Mouse (Mus musculus): Measurements from ENCODE around the gene Adarb1. TPM values are rescaled to one million over a fixed set of nuclear protein-coding genes. Genes with fewer than 3 reads are reported as not detected.
A peak's percentile ranks its signal among the peaks of the same experiment; 100 is the strongest.
"Not testable (repeated sequence)": the region's sequence is repeated elsewhere in the genome, so short reads cannot be mapped to it uniquely, and the experiment has no call there.

Gene Adarb1
- polyA plus RNA-seq, 1 experiment from 2014 or later = 6.2 TPM

DNA sequence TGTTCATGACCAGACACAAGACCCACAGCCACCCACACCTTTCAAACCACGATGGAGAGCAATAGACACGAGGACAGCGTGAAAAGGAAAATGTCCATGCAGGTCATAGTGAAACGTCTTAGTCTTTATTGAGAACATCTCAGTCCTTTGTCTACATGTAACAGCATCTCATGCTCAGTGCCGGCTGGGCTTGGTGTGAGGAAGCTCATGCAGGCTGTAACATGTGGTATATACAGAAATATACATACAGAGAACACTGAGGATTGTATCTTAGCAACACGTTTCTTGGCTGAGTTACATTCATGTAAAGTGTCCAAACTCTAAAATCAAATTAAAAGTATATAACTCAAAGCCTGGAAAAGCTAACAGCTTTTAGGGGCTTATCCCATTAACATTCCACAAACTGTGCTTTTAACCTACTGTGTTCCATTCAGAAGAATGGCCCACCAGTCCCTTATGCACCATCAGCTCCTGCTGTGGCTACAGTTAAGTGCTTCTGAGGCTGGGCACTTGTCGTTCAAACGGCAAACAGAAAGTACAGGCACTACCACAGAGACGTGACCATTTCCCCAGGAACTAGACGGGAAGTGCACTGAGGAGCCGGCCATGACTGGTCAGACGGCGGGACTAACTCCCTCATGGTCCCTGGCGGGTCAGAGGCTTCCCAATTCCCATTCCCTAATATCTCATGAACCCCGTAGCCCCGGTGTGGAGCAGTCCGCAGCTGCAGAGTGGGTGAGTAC, 127.3 kb downstream of the Adarb1 start:
- no peaks in the 10 kb centered on the region for H3K4me1 ChIP-seq (replicated peaks; ENCODE audit: control insufficient read depth, insufficient read depth, low read length)
- no peaks in the 10 kb centered on the region for H3K27me3 ChIP-seq (ENCODE audit: control insufficient read depth, insufficient read depth, low read length)
- H3K36me3 ChIP-seq (ENCODE audit: control insufficient read depth, insufficient read depth, low read length) = no peaks in the 10 kb centered on the region
- DNase-seq (ENCODE audit: low spot score) (no peak), ATAC-seq (replicated peaks; ENCODE audit: low FRiP score) (no peak)
- no peak overlapping the region for H3K4me2 ChIP-seq (ENCODE audit: low read depth, low read length, severe bottlenecking)
- no peak overlapping the region for H3K4me3 ChIP-seq (ENCODE audit: low read depth, low read length)
- H3K27ac ChIP-seq (ENCODE audit: low read depth, low read length) = no peak overlapping the region
- no peak overlapping the region for H3K9ac ChIP-seq (ENCODE audit: low read length)
- 80% methylated on average over 17 of the region's 17 CpGs for WGBS
- no peaks in the 10 kb centered on the region for H3K9me3 ChIP-seq (ENCODE audit: control insufficient read depth, low read length)

DNA sequence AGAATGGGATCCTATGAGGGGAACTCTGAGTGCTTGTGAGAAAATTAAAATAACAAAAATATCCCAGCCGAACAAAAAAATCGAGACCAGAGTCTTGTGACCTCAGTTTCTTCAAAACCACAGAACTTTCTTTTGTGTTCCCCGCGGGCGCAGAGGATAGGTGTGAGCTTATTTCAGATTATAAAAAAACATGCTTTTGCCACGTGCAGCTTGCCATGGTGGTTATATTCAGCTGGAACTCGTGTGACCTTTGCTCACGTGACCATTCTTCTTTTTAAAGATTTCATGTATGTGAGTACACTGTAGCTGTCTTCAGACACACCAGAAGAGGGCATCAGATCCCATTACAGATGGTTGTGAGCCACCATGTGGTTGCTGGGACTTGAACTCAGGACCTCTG, 128.5 kb downstream of the Adarb1 start:
- no peak overlapping the region for H3K4me2 ChIP-seq (ENCODE audit: low read depth, low read length, severe bottlenecking)
- H3K4me3 ChIP-seq (ENCODE audit: low read depth, low read length) = no peak overlapping the region
- H3K27ac ChIP-seq (ENCODE audit: low read depth, low read length) = no peak overlapping the region
- H3K4me1 ChIP-seq (replicated peaks; ENCODE audit: control insufficient read depth, insufficient read depth, low read length) = no peaks in the 10 kb centered on the region; the same call in 1 of the 2 replicates
- H3K27me3 ChIP-seq (ENCODE audit: control insufficient read depth, insufficient read depth, low read length) = no peaks in the 10 kb centered on the region
- ATAC-seq (replicated peaks; ENCODE audit: low FRiP score) = no peak
- no peak overlapping the region for H3K9ac ChIP-seq (ENCODE audit: low read length)
- 92% methylated on average over 8 of the region's 8 CpGs for WGBS
- no peaks in the 10 kb centered on the region for H3K9me3 ChIP-seq (ENCODE audit: control insufficient read depth, low read length)
- no peaks in the 10 kb centered on the region for H3K36me3 ChIP-seq (ENCODE audit: control insufficient read depth, insufficient read depth, low read length)
- DNase-seq (ENCODE audit: low spot score) = no peak

- Histone ChIP-seq H3K4me2 (ENCODE audit: low read depth, low read length, severe bottlenecking) (no peak overlapping the region), H3K9ac (ENCODE audit: low read length) (no peak overlapping the region), H3K4me3 (ENCODE audit: low read depth, low read length) (no peak overlapping the region), H3K27ac (ENCODE audit: low read depth, low read length) (no peak overlapping the region), H3K9me3 (ENCODE audit: control insufficient read depth, low read length) (no peaks in the 10 kb centered on the region), H3K4me1 (replicated peaks; ENCODE audit: control insufficient read depth, insufficient read depth, low read length) (no peaks in the 10 kb centered on the region; the same call in 1 of the 2 replicates), H3K27me3 (ENCODE audit: control insufficient read depth, insufficient read depth, low read length) (no peaks in the 10 kb centered on the region), H3K36me3 (ENCODE audit: control insufficient read depth, insufficient read depth, low read length) (no peaks in the 10 kb centered on the region)
- no peak for ATAC-seq (replicated peaks; ENCODE audit: low FRiP score)
- DNase-seq (ENCODE audit: low spot score) = no peak
- WGBS = 79% methylated on average over 5 of the region's 5 CpGs
Observed at GRCm38 (mm10) chr10:77288639-77289195, 129.4 kb downstream of the Adarb1 start.

GRCm38 (mm10) chr10:77287626-77288025, 130.4 kb downstream of the Adarb1 start:
- WGBS = 93% methylated on average over 8 of the region's 8 CpGs
- H3K27ac ChIP-seq (ENCODE audit: low read depth, low read length) = no peak overlapping the region

DNA sequence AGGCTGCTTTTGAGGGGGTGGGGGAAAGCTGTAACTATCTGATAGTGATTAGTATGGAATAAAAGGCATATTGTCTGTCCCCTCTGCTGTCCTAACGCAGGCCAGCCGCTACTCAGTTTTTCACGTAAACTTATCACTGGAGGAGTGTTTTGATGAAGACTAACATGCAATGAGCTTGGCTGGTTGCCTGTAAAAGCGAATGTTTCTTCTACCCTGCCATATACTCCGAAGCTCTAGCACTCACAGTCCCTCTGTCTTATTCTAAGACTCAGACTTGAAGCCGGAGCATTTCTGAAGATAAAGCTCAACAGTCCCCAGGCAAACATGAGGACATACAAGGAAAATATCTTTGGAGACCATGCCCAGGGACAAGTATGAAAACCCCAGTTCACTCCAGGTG, 133.2 kb downstream of the Adarb1 start:
- Histone ChIP-seq H3K27ac (ENCODE audit: low read depth, low read length) (no peak overlapping the region), H3K4me3 (ENCODE audit: low read depth, low read length) (no peak overlapping the region), H3K4me1 (replicated peaks; ENCODE audit: control insufficient read depth, insufficient read depth, low read length) (no peaks in the 10 kb centered on the region; the same call in 1 of the 2 replicates), H3K9ac (ENCODE audit: low read length) (no peak overlapping the region), H3K4me2 (ENCODE audit: low read depth, low read length, severe bottlenecking) (no peak overlapping the region), H3K36me3 (ENCODE audit: control insufficient read depth, insufficient read depth, low read length) (no peaks in the 10 kb centered on the region), H3K27me3 (ENCODE audit: control insufficient read depth, insufficient read depth, low read length) (no peaks in the 10 kb centered on the region), H3K9me3 (ENCODE audit: control insufficient read depth, low read length) (no peaks in the 10 kb centered on the region)
- no peak for ATAC-seq (replicated peaks; ENCODE audit: low FRiP score)
- DNase-seq (ENCODE audit: low spot score) = no peak
- WGBS = 66% methylated on average over 6 of the region's 6 CpGs

More at GRCm38 (mm10) chr10:77287626-77288025, 130.4 kb downstream of the Adarb1 start:
- Histone ChIP-seq H3K4me3 (ENCODE audit: low read depth, low read length) (no peak overlapping the region), H3K4me2 (ENCODE audit: low read depth, low read length, severe bottlenecking) (no peak overlapping the region), H3K36me3 (ENCODE audit: control insufficient read depth, insufficient read depth, low read length) (no peaks in the 10 kb centered on the region), H3K4me1 (replicated peaks; ENCODE audit: control insufficient read depth, insufficient read depth, low read length) (no peaks in the 10 kb centered on the region; the same call in 1 of the 2 replicates), H3K9ac (ENCODE audit: low read length) (no peak overlapping the region), H3K27me3 (ENCODE audit: control insufficient read depth, insufficient read depth, low read length) (no peaks in the 10 kb centered on the region), H3K9me3 (ENCODE audit: control insufficient read depth, low read length) (no peaks in the 10 kb centered on the region)
- peak; percentile 27 for DNase-seq (ENCODE audit: low spot score)
- no peak for ATAC-seq (replicated peaks; ENCODE audit: low FRiP score)

GRCm38 (mm10) chr10:77282822-77283221, 135.2 kb downstream of the Adarb1 start:
- 19% methylated on average over 6 of the region's 6 CpGs for WGBS
- Histone ChIP-seq H3K27ac (ENCODE audit: low read depth, low read length) (no peak overlapping the region), H3K9ac (ENCODE audit: low read length) (no peak overlapping the region), H3K9me3 (ENCODE audit: control insufficient read depth, low read length) (no peaks in the 10 kb centered on the region), H3K4me1 (replicated peaks; ENCODE audit: control insufficient read depth, insufficient read depth, low read length) (no peaks in the 10 kb centered on the region; the same call in 1 of the 2 replicates), H3K4me3 (ENCODE audit: low read depth, low read length) (no peak overlapping the region), H3K36me3 (ENCODE audit: control insufficient read depth, insufficient read depth, low read length) (no peaks in the 10 kb centered on the region), H3K4me2 (ENCODE audit: low read depth, low read length, severe bottlenecking) (no peak overlapping the region), H3K27me3 (ENCODE audit: control insufficient read depth, insufficient read depth, low read length) (no peaks in the 10 kb centered on the region)
- ATAC-seq (replicated peaks; ENCODE audit: low FRiP score) = no peak
- DNase-seq (ENCODE audit: low spot score) = peak; percentile 87

DNA sequence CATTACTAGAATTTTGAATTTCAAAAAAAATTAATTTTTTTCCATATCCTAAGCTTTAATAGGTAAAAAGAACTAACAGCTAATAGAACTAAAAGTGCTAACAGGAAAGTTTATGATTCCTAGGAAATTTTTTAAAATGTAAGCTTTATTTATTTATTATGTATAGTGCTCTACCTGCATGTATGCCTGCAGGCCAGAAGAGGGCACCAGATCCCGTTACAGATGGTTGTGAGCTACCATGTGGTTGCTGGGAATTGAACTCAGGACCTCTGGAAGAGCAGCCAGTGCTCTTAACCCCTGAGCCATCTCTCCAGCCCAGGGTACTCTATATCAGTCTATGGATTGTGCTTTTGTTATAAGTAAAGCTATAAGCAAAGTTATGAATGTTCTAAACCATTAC, 136.0 kb downstream of the Adarb1 start:
- not testable (repeated sequence) for H3K9ac ChIP-seq (ENCODE audit: low read length); ATAC-seq (replicated peaks; ENCODE audit: low FRiP score); H3K36me3 ChIP-seq (ENCODE audit: control insufficient read depth, insufficient read depth, low read length); H3K9me3 ChIP-seq (ENCODE audit: control insufficient read depth, low read length); H3K4me1 ChIP-seq (replicated peaks; ENCODE audit: control insufficient read depth, insufficient read depth, low read length); H3K27me3 ChIP-seq (ENCODE audit: control insufficient read depth, insufficient read depth, low read length); DNase-seq (ENCODE audit: low spot score); H3K4me2 ChIP-seq (ENCODE audit: low read depth, low read length, severe bottlenecking); H3K27ac ChIP-seq (ENCODE audit: low read depth, low read length); H3K4me3 ChIP-seq (ENCODE audit: low read depth, low read length)
- WGBS = 83% methylated on average over 1 of the region's 1 CpGs

DNA sequence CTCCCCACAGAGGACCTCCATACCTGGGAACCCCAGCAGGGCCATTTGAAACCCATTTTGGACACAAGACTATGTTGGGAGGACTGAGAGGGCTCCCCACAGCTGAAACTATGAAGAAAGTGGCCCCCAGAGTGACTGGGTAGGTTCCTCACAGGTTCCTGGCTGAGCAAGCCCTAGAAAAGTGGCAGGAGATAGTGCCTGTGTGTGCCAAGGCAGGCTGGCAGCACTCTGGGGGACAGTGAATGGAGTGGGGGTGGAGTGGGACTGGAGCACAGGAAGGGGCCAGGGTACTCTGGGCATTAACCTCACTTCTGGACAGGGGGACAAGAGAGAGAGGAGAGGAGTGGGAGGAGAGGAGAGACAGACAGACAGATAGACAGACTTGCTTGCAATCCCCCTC, 144.3 kb downstream of the Adarb1 start:
- Histone ChIP-seq H3K27ac (ENCODE audit: low read depth, low read length) (no peak overlapping the region), H3K4me3 (ENCODE audit: low read depth, low read length) (no peak overlapping the region), H3K4me2 (ENCODE audit: low read depth, low read length, severe bottlenecking) (no peak overlapping the region), H3K4me1 (replicated peaks; ENCODE audit: control insufficient read depth, insufficient read depth, low read length) (no peaks in the 10 kb centered on the region), H3K36me3 (ENCODE audit: control insufficient read depth, insufficient read depth, low read length) (peaks cover under 1% of the 10 kb centered on the region), H3K9ac (ENCODE audit: low read length) (no peak overlapping the region), H3K9me3 (ENCODE audit: control insufficient read depth, low read length) (no peaks in the 10 kb centered on the region), H3K27me3 (ENCODE audit: control insufficient read depth, insufficient read depth, low read length) (no peaks in the 10 kb centered on the region)
- ATAC-seq (replicated peaks; ENCODE audit: low FRiP score) (no peak), DNase-seq (ENCODE audit: low spot score) (no peak)
